Mouse (Mus musculus): Measurements from ENCODE around the gene Cygb.
"Not testable (repeated sequence)": the region's sequence is repeated elsewhere in the genome, so short reads cannot be mapped to it uniquely, and the experiment has no call there.

Cygb gene

DNA sequence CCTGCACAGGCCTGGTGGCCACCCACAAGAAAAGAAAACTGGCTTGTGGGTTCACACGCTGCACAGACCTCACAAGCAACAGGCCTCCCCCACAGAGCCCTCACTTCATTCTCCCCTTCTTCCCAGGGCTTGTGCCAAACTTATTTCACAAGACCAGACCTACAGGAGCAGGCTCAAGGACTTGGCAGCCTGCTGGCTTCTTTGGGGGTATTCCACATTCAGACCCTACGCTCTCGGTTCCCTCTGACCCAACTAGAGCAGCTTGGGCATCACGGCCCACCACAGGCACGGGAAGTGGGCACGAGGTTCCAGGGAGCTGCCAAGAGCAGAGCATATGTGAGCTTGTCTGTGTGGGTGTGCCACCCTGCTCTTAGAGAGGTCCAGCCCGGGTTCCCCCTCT lies 36.5 kb downstream of the Cygb start:
- DNase-seq (ENCODE audit: extremely low spot score, low spot score), result no peak

DNA sequence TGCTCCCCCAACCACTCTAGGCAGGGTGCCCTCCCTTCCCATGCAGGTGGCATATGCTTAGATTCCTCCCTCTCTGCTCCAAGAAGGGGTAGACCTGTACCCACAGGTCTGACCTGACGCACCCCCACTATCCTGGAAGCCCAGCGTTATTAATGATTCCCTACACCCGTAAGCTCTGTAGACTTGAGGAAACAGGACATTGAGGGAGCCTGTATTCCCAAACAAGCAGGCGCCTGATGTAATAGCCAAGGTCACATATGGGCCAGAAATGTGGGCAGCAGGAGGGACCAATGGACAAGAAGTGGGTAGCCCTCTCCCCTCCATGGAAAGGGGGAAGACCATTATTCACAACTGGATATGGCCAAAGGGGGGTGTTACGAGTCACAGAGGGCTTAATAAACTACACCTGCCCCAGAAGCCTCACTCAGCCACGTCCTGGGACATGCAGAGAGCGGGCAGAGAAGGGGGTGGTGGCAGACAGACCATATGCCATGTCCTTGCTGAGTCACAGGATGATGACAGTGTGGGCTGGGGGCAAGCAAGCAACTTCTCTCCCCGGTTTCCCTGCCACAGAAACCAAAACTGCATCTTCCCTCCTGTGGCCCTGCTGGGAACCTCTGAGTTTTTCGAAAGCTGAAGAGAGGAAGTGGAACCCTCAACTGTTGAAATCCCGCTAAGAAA lies 37.5 kb downstream of the Cygb start:
- DNase-seq (ENCODE audit: extremely low spot score, low spot score), result no peak

DNA sequence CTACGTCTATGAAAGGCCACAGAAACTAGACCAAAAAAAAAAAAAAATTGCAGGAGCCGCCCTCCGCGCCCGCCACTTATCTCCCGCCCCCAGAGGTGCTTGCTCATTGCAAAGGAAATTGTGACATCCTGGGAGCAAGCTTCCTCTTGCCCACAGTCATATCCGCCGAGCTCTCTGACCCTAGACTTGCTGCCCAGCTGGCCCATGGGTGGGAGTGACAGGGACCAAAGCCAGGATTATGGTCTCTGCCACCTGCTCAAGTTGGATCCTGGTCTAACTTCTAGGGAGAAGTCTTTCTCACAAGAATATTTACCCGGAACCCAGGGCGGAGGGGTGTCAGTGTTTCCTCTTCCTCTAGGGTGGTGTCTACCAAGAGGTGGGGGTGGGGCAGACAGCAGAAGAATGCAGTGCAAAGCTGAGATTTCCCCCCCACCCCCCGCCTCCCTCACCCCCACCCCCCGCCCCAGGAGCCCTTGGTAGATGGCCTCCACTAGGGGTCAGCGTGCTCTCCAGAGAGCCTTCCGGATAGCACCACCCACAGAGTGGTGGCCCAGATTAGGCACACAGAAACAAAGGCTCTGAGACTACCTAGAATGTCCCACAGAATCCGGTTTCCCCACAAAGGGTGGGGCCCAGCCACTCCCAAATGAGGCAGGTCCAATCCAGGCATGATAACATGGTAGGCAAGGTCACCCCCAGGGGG lies 38.2 kb downstream of the Cygb start:
- no peak for DNase-seq (ENCODE audit: extremely low spot score, low spot score)

DNA sequence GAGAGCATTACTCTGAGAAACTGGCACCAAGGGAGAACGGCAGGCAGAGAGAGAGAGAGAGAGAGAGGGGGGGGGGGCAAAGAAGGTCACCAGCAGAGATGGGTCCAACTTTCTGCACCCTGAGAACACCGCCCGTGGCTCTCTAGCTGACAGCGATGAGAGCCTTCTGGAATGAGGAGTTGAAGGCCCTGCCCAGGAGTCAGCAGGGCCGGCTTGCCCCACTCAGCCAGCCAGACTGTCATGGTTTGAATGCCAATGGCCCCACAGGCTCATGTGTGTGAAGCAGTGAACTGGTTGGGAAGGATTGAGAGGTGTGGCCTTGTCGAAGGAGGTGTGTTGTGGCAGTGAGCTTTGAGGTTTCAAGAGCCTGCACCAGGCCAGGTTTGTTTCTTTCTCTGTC lies 40.9 kb downstream of the Cygb start:
- no peak for DNase-seq (ENCODE audit: extremely low spot score, low spot score)

DNA sequence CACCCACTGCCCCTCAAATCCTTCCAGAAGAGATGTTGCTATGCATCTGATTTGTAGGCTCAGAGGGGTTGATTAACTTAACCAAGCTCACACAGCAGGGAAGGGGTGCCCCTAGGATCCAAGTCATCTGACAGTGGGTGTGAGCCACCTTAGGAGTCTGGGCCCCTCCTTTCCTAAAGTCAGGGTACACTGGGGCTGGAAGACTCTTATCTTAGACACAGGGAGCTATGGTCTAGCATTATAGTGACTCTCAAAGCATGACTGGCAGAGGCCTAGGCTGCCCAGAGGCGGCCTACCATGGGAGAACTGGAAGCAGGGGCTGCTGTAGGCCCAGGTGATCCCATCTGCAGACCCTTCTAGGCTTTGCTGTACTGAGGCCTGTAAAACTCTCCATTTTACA lies 41.6 kb downstream of the Cygb start:
- no peak for DNase-seq (ENCODE audit: extremely low spot score, low spot score)

DNA sequence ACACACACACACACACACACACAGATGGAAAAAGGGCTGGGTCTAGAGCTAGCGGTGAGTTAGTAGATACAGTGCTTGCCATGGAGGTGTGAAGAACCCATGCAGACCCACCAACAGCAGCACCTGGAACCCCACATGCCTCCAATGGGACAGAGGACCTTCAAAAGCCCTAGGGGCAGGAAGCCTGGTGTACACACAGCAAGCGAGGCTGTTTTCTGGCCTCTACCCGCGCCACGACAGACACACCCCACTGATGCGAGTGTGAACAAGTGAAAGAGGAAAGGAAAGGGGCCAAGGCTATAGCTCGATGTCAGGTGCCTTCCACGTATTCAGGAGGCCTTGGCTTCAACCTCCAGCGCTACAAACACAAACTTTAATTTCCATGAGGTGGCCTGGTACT lies 42.2 kb downstream of the Cygb start:
- no peak for DNase-seq (ENCODE audit: extremely low spot score, low spot score)

DNA sequence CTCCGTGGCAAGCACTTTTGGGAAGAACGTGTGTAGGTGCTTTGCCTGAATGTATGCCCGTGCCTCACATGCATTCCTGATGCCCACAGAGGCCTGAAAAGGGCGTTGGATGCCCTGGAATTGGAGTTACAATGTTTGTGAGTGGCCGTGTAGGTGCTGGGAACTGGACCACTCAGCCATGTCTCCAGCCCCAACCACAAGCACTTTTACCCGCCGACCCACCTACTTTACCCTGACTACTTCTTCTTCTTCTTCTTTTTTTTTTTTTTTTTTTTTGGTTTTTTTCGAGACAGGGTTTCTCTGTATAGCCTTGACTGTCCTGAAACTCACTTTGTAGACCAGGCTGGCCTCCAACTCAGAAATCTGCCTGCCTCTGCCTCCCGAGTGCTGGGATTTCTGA lies 42.9 kb downstream of the Cygb start:
- DNase-seq (ENCODE audit: extremely low spot score, low spot score), result not testable (repeated sequence)

DNA sequence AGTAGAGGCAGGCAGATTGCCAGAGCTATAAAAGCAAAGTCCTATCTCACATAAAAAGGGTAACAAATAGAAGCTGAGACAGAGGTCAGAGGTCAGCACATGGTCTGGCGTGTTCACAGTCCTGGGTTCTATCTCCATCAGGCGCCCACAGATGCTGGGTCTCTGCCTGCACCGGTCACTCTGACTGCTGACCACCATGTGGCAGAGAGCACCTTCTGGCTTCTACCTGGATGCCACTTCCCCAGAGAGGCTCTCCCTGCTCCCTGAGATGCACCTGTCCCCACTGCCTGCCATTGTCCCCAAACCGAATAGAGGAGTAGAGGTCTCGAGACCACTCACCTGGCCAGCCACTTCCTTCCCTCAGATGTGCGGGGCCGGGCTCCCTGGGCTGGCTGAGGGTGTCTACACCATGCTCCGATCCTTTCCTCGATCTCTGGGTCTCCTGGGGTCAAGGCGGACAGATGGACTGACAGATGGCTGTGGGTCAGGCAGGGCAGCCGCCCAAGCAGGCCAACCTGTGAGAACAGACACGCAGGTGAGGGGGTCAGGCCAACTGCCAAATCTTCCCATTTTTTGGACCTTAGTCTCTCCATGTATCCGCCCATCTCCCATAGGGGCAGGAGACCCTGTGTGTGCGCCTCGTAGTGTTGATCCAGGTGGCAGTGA lies 44.0 kb downstream of the Cygb start:
- no peak for DNase-seq (ENCODE audit: extremely low spot score, low spot score)

DNA sequence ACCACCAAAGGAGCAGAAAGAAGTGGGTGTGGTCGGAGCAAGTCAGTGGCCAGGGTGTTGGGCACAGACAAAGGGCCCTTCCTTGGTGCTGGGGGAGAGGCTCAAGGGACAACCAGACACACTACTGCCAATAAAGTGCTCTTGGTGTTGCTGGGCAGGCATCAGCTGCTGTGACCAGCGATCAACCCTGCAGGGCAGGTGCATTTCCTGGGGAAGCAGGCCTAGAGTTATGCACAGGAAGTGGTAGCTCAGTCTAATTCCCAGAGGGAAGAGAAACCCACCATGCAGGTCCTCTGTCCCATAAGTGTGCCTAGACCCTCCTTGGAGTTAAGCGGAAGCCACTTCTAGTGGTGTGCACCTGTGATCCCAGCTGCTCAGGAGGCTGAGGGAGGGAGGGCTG lies 46.4 kb downstream of the Cygb start:
- no peak for DNase-seq (ENCODE audit: extremely low spot score, low spot score)

DNA sequence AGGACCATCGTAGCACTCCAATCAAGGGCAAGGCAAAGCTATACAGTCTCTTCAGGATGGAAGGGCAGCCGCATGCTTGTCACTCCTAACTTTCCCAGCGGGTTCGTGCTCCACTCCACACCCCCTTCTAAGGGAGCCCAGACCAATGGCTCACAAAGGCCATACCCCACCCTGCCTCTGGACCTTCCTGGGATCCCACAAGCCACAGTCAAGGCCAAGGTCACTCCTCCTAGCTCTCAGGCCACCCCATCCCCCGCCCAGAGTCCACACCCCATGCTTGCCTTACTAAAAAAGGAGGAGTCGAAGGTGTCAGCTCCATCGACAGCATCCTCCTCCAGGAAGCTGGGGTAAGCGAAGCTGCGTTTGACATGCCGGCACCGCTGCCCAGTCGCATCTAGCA lies 50.0 kb downstream of the Cygb start:
- DNase-seq (ENCODE audit: extremely low spot score, low spot score), result no peak

DNA sequence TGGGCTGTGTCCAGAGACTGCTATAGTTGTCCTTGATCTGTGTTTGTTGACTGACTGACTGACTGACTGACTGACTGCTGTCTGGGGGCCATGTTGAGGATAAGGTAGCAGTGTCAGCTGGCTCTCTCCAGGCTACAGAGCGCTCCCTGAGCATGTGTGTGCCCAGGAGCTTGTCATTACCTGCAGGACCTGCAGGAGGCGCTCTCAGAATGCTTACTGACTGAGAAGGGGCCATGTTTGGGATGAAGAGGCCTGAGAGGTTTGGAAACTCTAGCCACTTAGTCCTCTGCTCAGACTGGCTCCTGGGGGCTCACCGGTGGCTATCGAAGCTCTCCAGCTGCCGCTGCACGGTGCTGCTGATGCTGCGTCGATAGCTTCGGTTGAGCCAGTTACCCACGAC lies 50.8 kb downstream of the Cygb start:
- no peak for DNase-seq (ENCODE audit: extremely low spot score, low spot score)

DNA sequence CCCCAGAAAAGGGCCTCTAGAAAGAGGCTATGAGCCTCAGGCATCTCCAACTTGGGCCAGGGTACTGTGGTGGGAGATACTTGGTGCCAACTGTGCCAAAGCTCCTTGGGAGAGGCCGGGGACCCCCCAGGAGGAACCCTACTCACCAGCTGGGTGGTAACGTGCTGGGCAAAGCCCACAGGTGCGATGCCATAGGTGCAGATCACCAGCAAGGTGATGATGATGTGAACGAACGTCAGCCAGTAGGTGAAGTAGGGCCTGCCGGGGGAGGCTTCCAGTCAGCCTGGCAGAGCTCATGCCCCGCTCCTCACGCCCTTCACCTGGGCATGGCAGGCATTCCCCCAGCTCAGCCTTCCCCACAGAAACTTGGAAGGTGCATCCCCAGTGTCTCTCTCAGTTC lies 52.1 kb downstream of the Cygb start:
- DNase-seq (ENCODE audit: extremely low spot score, low spot score), result no peak

DNA sequence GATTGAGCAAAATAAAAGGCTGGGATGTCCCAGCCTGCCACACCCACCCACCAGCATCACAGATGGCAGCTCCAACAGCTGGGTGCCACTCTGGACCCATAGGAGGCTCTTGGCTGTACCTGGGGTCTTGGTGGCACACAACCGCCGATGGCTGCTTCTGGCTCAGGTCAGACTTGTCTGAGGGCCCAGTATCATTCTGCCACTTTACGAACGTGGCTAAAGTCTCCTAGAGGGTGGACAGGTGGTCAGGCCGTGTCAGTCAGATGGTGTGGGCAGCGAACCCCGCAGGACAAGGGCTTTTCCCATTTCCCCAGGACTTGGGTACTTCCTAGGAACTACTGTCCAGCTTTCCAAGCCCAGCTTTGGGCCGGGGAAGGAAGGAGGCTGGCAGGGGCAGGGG lies 52.9 kb downstream of the Cygb start:
- DNase-seq (ENCODE audit: extremely low spot score, low spot score), result no peak

DNA sequence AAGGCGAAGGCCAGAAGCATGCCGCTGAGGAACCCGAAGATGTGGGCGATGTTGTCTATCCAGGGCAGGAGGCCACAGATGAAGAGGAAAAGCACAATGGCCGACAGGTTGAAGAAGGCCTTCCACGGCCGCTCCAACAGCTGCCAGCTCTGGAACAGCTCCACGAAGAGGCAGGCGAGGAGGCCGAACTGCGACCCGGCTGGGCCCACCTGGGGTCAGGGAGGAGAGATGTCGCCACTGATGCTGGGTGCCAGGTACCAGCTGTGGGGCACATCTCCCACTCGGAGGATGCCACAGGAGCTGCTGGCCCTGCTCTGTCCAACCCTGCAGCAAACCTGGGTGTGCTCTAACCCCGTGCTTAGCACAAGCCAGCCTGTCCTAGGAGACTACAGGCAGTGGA lies 54.9 kb downstream of the Cygb start:
- DNase-seq (ENCODE audit: extremely low spot score, low spot score), result no peak

DNA sequence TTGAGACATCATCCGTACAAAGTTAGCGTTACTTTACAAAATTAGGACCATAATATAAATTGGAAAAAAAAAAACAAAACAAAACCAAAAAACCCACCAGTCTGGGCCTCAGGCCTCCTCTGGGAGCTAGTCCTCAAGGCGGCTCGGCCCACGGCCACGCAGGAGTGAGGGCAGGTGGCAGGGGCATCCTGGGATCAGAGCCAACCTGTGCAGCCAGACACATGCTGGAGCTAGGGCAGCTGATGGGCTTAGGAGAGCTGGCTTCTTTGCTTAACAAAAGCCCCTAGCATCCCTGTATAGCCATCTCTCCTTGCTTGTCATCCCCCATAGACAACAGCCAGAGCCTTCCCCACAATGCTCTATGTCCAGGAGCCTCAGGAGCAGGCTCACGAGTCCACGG lies 55.9 kb downstream of the Cygb start:
- no peak for DNase-seq (ENCODE audit: extremely low spot score, low spot score)

DNA sequence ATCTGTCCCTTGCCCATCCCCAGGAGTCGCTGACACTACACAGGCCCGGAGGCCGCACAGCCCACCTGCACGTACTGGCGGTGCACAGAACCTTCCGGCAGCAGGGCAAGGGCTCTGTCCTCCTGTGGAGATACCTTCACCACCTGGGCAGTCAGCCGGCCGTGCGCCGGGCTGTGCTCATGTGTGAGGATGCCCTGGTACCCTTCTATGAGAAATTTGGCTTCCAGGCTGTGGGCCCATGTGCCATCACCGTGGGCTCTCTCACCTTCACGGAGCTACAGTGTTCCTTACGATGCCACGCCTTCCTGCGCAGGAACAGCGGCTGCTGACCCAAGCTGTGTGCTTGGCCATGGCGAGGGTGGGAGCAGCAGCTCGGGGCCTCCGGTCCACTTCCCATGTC lies 57.3 kb downstream of the Cygb start:
- no peak for DNase-seq (ENCODE audit: extremely low spot score, low spot score)

Data from neural tube, embryonic 10.5 days (tissue).